Mouse (Mus musculus) stomach, adult 2 months (tissue): ENCODE results near the gene Pccb. TPM values are rescaled to one million over a fixed set of nuclear protein-coding genes. Genes with fewer than 3 reads are reported as not detected.

Experiments used
- polyA plus RNA-seq: library from polyadenylated mRNA; depleted of rRNA; stranded (reverse); fragments of >200 nt; gene quantifications from 2 replicates; pipeline ENCODE4 v1.2.3, GENCODE M21; 2012; rRNA removed

The Pccb gene
- polyA plus RNA-seq = 32.4 and 33.5 TPM in 2 replicates

DNA sequence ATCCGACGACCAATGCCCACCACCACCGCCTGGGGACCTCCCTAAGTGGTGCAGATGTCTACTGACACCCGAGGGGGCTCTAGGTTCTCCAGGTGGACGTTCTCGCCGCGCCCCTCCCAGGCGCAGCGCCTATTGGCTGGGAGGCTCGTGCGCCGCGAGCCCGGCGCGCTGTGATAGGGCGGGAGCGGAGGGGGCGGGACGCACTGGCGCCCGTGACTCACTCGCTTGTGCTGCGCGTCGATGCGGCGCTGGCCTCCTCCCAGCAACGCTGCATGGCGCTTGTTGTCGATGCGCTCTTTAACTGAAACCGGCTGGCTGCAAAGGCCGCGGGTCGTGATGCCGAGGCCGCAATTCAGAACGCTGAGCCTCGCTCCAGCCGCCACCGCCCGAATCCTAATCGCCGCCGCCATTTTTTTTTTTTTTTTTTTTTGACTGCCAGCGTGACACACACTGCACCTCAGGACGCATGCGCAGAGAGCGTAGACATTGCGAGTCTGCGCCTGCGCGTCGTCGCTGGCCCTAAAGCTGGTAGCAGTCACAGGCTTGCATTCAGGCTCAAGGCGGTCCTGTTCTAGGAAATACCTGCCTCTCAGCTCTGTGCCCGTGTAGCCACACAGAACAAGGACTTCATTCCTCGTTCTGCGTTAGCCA lies at the start of gene Pccb:
Gene Pccb, minus strand, starts transcription at position 451 of the 651 bp plus-strand sequence.

DNA sequence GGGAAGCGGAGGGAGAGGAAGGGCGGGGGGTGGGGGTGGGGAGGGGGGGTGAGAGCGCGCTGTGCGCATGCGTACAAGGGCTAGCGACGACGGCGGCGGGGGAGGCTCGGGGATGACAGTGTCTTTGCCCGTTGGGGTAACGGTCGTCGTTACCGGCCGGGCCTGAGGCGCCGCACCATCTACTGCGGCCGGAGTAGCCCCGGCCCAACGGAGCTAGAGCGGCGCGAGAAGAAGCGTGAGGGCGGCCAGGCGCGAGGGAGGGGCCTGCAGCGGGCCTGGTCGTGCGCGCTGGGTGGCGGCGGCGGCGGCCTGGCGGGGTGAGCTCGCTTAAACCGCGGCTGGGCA lies 39.3 kb upstream of the Pccb start, which contains the start of gene Msl2:
Gene Msl2, plus strand, starts transcription at position 115 of the 345 bp plus-strand sequence.

Other genes starting within 250 kb of the Pccb start
- 8.7 and 13.5 TPM in 2 replicates for gene Msl2, start 39.2 kb upstream of the Pccb start, polyA plus RNA-seq
- gene Ppp2r3a, start 216.9 kb upstream of the Pccb start, polyA plus RNA-seq = 0.53 and 0.66 TPM in 2 replicates